Mouse (Mus musculus) erythroblast, embryonic 14.5 days (primary cell): ENCODE measurements around the gene Usp48.

ENCODE experiments used
- GATA1 ChIP-seq: IDR thresholded peaks from 2 replicates; pipeline ENCODE4 v1.6.1; 2012; ENCODE audit warnings: low read length, inconsistent platforms, mixed read lengths
- TAL1 ChIP-seq: IDR thresholded peaks from 3 replicates; pipeline ENCODE4 v1.6.1; 2012; ENCODE audit warnings: low read length, inconsistent platforms, mixed read lengths

- TF ChIP-seq GATA1 (no peak), TAL1 (no peak)
Measured at GRCm38 (mm10) chr4:137647648-137648047, 54.1 kb downstream of the Usp48 start.
